9 mouse cellular contexts compared by ENCODE assay signal in the genomic region with DNA sequence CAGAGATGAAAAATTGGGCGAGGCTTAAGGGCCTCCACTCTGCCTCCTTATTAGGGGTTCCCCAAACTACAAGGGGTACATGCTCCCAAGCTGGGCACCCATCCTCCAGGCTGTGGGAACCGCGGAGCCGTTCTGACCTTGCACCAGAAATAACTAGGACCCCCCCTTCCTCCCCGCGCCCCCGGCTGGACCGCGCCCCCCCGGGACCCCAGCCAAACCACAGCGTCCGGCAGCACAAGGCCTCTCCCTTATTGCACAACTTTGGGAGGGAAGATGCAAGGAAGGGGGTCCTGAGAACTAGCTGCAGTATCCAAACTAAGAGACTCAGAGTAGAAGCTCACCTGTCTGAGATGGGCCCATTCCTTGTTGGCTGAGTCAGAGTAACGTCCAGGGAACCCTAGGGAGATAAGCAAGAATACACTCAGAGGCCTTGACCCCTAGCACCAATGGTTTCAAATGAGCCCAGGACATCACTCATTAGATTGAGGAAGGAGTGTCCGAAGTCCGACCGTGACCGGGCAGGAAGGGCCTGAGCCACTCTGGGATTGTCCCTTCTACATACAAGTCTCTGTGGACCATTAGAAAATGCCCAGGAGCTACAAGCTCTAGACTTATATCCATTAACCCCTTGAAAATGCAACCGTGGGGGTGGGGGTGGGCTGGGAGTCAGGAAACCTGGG. TPM values are rescaled to one million over a fixed set of nuclear protein-coding genes. Genes with fewer than 3 reads are reported as not detected.
DNase-seq lines count a peak whose midpoint lies in the region; ATAC-seq lines count a peak whose summit lies in the region.
"Had no signal": no experiment of that assay in that cellular context is flagged by ENCODE, and none has a peak within 500 bp of the region (broad histone marks: within the 10 kb centered on the region; RNA-seq: fewer than 3 reads in every experiment).

No protein-coding gene starts in this region.

- H3K9ac ChIP-seq in hindbrain, embryonic 13.5 days, result no peak overlapping the region

- peaks cover 77% of the 10 kb centered on the region for H3K27me3 ChIP-seq in hindbrain, embryonic 13.5 days

- 58% methylated on average over 18 of the region's 18 CpGs for WGBS in hindbrain, embryonic 13.5 days

- no peak overlapping the region for H3K27ac ChIP-seq in hindbrain, embryonic 13.5 days

- no peak for ATAC-seq in hindbrain, embryonic 13.5 days (ENCODE audit: low FRiP score)
- ATAC-seq in megakaryocyte, adult 5-6 weeks (ENCODE audit: poor library complexity, severe bottlenecking), result no peak

- peaks cover 40% of the 10 kb centered on the region for H3K36me3 ChIP-seq in hindbrain, embryonic 13.5 days

- peak overlapping the region; percentile 76 for H3K4me3 ChIP-seq in hindbrain, embryonic 13.5 days
- H3K4me3 ChIP-seq: erythroblast, embryonic 14.5 days had no signal

- peaks cover 59% of the 10 kb centered on the region for H3K4me1 ChIP-seq in hindbrain, embryonic 13.5 days (replicated peaks)

- DNase-seq in cerebellum, adult 9-10 months, result peak; percentile 55
- no peak for DNase-seq in cerebellum, adult 8-10 months
- DNase-seq in NIH3T3 (ENCODE audit: low read depth), result peak; percentile 64
- peak; percentile 40 for DNase-seq in lung, postnatal 36 days
- DNase-seq in thymus, postnatal 10 days (ENCODE audit: low spot score in 2 of 2), result no peak
- DNase-seq in B cell, adult 2 months, result no peak

- H3K4me2 ChIP-seq in hindbrain, embryonic 13.5 days, result peak overlapping the region; percentile 91

- no peaks in the 10 kb centered on the region for H3K9me3 ChIP-seq in hindbrain, embryonic 13.5 days

RNA-seq across cellular contexts. Expression of a gene that starts 1.9 kb away (rescaled TPM):
- polyA plus RNA-seq in hindbrain, embryonic 13.5 days (2015; fragmentation: Nextera tagmentation; extraction: Ambion mirVana), result 2.6 and 2.8 TPM in 2 replicates
- not detected in 2 replicates for total RNA-seq in megakaryocyte, adult 5-6 weeks (2015)
- total RNA-seq in megakaryocyte, adult 5-6 weeks (2017), result 0.07 TPM in 1 of 2 replicates, not detected in the other

RNA-seq across cellular contexts. Expression of a gene that starts 2.7 kb away (rescaled TPM):
- 8.7 and 10.2 TPM in 2 replicates for polyA plus RNA-seq in hindbrain, embryonic 13.5 days (2015; fragmentation: Nextera tagmentation; extraction: Ambion mirVana)
- total RNA-seq in megakaryocyte, adult 5-6 weeks (2015), result 0.96 and 1.6 TPM in 2 replicates
- total RNA-seq in megakaryocyte, adult 5-6 weeks (2017), result 1.8 and 3.8 TPM in 2 replicates

RNA-seq across cellular contexts. Expression of a gene that starts 6.8 kb away (rescaled TPM):
- 0.13 and 0.18 TPM in 2 replicates for polyA plus RNA-seq in hindbrain, embryonic 13.5 days (2015; fragmentation: Nextera tagmentation; extraction: Ambion mirVana)
- total RNA-seq in megakaryocyte, adult 5-6 weeks (2015), result 0.11 TPM in 1 of 2 replicates, not detected in the other
- 0.07 and 0.37 TPM in 2 replicates for total RNA-seq in megakaryocyte, adult 5-6 weeks (2017)

RNA-seq across cellular contexts. Expression of a gene that starts 12.7 kb away (rescaled TPM):
- 34.6 and 38.2 TPM in 2 replicates for polyA plus RNA-seq in hindbrain, embryonic 13.5 days (2015; fragmentation: Nextera tagmentation; extraction: Ambion mirVana)
- total RNA-seq in megakaryocyte, adult 5-6 weeks (2015), result not detected in 2 replicates
- not detected in 2 replicates for total RNA-seq in megakaryocyte, adult 5-6 weeks (2017)
- polyA plus RNA-seq: erythroblast, embryonic 14.5 days had no signal

RNA-seq across cellular contexts. Expression of a gene that starts 48.7 kb away (rescaled TPM):
- 79.6 and 84.0 TPM in 2 replicates for polyA plus RNA-seq in hindbrain, embryonic 13.5 days (2015; fragmentation: Nextera tagmentation; extraction: Ambion mirVana)
- 14.5 and 15.2 TPM in 2 replicates for total RNA-seq in megakaryocyte, adult 5-6 weeks (2015)
- 32.2 and 34.4 TPM in 2 replicates for total RNA-seq in megakaryocyte, adult 5-6 weeks (2017)

Comparison
In these comparisons a context has a peak if more than half of its experiments do, and no peak if none do; other contexts are left out.
1. DNase-seq: peak in cerebellum, adult 9-10 months (single experiment), NIH3T3 (single experiment) and lung, postnatal 36 days (single experiment); none in cerebellum, adult 8-10 months (single experiment), thymus, postnatal 10 days (0 of 2) and B cell, adult 2 months (0 of 2).